Mouse (Mus musculus) small intestine, adult 2 months (tissue): Measurements from ENCODE around the gene Diaph3.

ENCODE experiments used
- CTCF ChIP-seq: fragments of 200-500 bp; IDR thresholded peaks from 2 replicates; pipeline ENCODE4 v1.5.1; 2012; ENCODE audit warnings: low read depth, mild to moderate bottlenecking, control low read depth, inconsistent platforms, low read length, moderate library complexity, mixed read lengths; ENCODE audit not compliant: insufficient replicate concordance, insufficient read length; ENCODE audit errors: extremely low read depth
- POLR2A ChIP-seq: fragments of 200-500 bp; IDR thresholded peaks from 2 replicates; pipeline ENCODE4 v1.6.1; 2012; ENCODE audit warnings: low read depth, mild to moderate bottlenecking, control low read depth, inconsistent platforms, low read length, moderate library complexity

DNA sequence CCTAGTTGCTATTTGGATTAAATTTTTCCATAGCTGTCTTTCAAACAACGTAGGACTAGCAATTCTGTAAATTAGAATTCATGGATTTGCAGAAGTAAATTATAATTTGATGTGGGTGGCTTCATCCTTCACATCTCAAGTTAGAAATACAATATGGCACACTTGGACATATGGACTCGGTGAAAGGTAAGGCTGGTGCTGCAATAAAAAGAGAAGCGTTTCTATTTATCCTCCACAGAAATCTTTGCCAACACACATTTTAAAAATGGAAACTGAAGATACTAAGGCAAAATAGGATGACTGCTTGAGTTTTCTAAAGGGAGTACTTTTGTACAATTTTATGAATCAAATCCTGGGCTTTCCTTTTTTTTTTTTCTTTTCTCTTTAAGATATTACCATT is 480.5 kb downstream of the Diaph3 start:
- TF ChIP-seq POLR2A, result no peak
- TF ChIP-seq CTCF, result no peak
